Mouse (Mus musculus) E14TG2a.4 (cell line): ENCODE data around the gene Flt3l.

ENCODE experiments used
- CTCF ChIP-seq: conservative IDR thresholded peaks from 2 replicates; pipeline ENCODE4 v1.5.1; 2014; ENCODE audit warnings: low read length
- NANOG ChIP-seq: IDR thresholded peaks from 2 replicates; pipeline ENCODE4 v1.6.1; 2014; ENCODE audit warnings: borderline replicate concordance, low read length, mixed read lengths
- POU5F1 ChIP-seq: IDR thresholded peaks from 2 replicates; pipeline ENCODE4 v1.6.1; 2014; ENCODE audit warnings: low read length, borderline replicate concordance

- TF ChIP-seq CTCF (no peak), NANOG (no peak), POU5F1 (no peak)
Observed at GRCm38 (mm10) chr7:45135370-45135769, 862 bp downstream of the Flt3l start.
